Mouse (Mus musculus): Measurements from ENCODE around the gene Rabl3.

The Rabl3 gene

GRCm38 (mm10) chr16:37546312-37546711, 6.6 kb downstream of the Rabl3 start:
- in situ Hi-C loops (cut with MboI): loop anchor here (10.0 kb wide), 1 partner anchor 108 kb away; the partner anchor contains the start of gene Ndufb4

GRCm38 (mm10) chr16:37550266-37550665, 10.6 kb downstream of the Rabl3 start:
- in situ Hi-C loops (cut with MboI): no loop called here

GRCm38 (mm10) chr16:37550981-37551380, 11.3 kb downstream of the Rabl3 start:
- in situ Hi-C loops (cut with MboI): no loop called here

DNA sequence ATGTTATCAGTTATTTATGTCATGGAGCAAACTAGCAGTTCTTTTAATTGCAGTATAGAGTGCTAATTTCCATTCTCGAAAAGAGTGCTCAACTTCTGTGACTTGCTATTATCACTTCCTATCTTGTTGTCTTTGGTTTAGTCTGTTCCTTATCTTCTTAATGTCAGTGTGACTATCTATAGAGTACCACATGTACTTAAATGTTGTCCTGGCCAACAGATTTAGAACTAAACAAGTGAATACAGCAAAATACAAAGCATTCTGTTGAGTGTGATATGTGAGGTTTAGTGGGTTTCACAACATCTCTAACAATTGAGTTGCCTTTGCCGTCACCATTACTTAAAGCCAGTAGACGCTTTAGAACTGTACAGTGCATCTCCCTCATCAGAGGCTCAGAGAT, 13.1 kb downstream of the Rabl3 start:
- in situ Hi-C loops (cut with MboI): no loop called here

DNA sequence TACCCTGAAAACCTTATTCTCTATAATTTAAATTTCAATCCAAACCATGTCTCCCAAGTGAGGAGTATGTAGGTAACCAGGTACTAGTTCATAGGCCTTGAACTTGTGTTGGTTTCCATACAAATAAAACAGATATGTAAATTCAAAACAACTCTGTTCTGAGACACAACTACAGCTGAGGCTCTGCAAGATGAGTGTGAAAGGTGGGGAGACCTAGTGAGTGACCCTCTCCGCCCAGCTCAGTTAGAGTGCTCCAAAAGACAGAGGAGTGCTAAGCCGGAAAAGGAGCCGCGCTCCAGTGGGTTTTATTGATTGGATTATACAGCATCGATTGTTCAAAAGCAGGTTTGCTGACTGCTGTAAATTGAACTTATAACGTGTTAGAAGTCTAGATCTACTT, 22.7 kb downstream of the Rabl3 start:
- in situ Hi-C loops (cut with MboI): no loop called here

DNA sequence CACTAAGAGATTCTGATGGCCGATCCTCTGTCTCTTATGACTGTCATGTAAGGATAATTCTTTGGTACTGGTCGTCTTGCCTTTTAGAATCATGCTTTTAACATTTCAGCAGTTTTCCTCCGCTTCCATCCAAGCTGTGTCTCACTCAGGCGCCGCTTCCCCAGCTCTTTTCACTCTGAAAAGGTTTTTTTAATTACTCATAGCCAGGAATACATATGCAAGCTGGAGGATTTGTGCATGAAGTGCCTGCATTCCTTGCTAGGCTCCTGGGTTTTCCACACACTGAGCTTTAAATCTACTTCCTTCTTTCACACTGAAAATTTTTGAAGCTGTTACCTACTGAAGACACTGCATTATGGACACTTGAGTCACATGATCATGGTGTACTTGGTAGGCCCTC, 23.3 kb downstream of the Rabl3 start:
- in situ Hi-C loops (cut with MboI): no loop called here

- in situ Hi-C loops (cut with MboI): no loop called here
These were observed 25.4 kb downstream of the Rabl3 start for GRCm38 (mm10) chr16:37565117-37565516.

DNA sequence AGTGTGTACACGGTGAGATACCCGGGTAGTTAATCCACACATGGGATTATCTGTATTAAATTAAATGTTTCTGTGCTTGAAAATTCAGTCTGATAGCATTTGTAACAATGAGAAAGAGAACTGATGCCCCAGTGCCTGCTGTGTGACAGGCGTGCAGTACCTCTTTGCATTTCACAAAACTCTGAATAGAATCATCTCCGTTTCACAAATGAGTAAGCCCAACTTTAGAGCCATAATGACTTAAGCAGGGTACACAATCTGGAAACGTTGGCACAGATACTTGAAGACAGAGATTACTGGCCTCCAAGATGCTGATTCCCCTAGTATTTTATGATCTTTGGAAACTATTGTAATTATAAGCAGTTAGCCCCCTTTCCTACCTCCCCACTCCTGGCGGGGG, 26.4 kb downstream of the Rabl3 start:
- in situ Hi-C loops (cut with MboI): no loop called here

DNA sequence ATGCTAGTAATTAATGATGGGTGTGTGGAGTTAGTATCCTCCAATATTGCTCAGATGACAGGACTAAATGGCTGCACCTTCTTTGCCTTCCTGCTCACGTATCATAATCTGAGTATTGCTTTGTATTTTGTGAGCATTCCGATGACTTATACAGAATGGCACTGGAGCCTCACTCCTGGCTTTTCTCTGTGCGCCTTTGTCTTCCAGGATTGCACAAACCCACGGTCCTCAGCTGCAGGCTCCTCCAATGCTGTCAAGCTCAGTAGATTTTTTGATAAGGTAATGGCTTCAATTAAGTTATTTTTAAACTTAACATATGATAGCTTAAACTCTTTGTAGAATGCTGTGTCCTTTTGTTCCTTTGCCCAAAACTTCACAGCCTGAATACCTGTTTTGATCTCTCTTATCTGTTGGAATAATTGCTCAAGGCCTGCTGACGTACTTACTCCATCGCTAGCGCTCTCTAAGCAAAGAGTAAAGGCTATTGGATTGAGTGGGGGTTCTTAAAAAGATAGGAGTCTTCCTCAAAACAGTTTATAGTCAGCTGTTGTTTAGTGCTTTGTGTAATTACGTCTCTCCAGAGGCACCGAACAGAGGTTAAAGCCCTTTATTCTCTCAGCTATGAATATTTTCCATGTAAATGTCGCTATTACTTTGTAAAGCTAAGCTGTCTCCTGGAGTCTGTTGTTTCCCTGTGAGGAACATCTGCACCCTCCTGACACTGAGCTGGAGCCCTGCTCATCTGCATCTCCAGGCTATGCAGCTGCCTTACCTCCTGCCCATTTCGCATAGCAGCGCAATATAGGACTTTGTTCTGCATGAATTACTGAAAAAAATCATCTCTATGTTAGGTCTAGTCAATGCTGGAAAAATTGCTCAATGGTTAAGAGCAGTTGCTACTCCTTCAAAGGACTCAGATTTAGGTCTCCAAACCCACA, 27.7 kb downstream of the Rabl3 start:
- in situ Hi-C loops (cut with MboI): no loop called here

GRCm38 (mm10) chr16:37571554-37571953, 31.9 kb downstream of the Rabl3 start:
- in situ Hi-C loops (cut with MboI): no loop called here

GRCm38 (mm10) chr16:37572117-37572754, 32.6 kb downstream of the Rabl3 start:
- in situ Hi-C loops (cut with MboI): no loop called here

DNA sequence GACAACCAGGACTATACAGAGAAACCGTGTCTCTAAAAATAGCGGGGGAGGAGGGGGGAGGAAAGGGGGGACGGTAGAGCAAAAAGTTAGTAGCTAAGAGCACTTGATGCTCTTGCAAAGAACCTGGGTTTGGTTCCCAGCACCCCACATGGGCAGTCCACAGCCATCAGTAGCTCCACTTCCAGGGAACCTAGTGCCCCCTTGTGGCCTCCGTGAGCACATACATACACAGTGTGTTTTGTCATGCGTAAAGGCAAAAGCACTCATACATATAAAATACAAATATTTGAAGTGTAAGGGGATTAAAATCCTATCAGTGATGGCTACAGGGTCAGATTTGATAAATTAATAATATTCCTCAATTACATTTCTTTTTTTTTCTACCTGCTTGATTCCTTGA, 33.4 kb downstream of the Rabl3 start:
- in situ Hi-C loops (cut with MboI): no loop called here

DNA sequence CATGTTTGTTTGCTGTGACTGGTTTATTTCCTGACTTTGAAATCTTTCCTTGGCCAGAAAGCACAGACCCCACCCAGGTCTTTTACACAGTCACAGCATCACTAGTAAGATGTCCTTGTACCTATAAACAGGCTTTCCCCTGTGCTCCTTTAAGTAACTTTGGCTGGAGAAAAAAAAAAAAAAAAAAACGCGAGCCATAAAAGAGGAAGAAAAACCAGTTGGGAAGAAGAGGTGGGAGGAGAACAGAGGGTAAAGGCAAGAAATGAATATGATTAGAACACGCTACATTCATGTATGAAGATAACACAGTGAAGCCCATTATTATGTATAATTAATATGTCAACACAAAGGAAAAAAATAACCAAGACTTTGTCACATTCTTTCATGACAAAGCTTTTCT, 35.6 kb downstream of the Rabl3 start:
- in situ Hi-C loops (cut with MboI): no loop called here

DNA sequence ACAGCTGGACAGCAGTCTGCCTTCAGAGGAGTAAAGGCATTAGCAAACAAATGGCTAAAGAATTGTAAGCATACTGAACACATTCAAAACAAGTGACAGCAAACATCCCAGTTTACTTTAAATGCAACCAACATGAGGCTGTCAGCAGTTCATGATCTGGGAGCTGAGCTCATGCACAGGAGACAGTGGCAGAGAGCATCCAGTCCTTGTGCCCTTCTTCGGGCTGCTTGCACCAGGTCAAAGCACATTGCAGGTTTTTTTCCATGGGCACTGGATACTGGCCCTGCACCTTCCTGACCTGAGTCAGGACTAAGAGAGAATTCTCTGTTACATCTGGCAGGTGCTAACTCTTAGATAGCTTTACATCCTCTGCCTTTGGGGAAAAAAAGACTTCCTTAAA, 39.9 kb downstream of the Rabl3 start:
- in situ Hi-C loops (cut with MboI): no loop called here

DNA sequence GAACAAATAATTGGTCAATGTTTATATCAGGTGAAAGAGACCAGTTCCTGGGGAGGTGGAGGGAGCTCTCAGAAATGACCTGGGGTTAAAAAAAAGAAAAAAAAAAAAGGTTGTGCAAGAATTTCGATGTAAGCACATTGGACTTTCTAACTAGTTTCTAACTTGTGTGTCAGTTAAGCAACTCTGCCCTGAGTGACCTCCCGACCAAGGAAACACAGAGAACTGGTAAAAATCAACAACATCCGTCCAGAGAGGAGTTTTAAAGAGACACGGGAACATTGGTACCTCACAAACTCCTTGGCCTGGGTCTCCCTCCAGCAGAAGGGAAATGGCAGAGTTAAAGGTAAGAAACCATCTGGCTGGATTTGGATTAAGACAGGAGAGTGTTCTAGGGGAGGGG, 40.3 kb downstream of the Rabl3 start, which contains the start of gene Hgd:
TSS of gene Hgd (plus strand) at position 160 of the 400 bp plus-strand sequence.
- in situ Hi-C loops (cut with MboI): no loop called here

DNA sequence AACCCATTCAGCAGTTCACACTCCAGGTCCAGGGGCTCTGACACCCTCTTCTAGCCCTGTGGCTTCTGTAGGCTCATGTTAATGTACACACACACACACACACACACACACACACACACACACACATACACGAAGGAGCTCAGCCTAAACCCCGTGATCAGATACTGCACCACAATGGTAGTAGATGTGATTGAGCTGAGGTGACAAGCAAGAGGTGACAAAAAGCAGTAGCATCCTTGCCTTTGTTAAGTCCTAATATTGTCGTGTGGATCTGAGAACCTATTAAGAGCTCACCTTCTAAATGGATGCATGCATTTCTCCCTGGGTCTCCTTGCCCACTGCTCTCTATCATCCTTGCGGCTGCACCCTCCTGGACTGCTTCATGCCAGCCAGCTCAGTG, 41.0 kb downstream of the Rabl3 start:
- in situ Hi-C loops (cut with MboI): no loop called here

GRCm38 (mm10) chr16:37581901-37582300, 42.2 kb downstream of the Rabl3 start:
- in situ Hi-C loops (cut with MboI): no loop called here

- in situ Hi-C loops (cut with MboI): no loop called here
These were observed 43.6 kb downstream of the Rabl3 start for GRCm38 (mm10) chr16:37583306-37583705.

DNA sequence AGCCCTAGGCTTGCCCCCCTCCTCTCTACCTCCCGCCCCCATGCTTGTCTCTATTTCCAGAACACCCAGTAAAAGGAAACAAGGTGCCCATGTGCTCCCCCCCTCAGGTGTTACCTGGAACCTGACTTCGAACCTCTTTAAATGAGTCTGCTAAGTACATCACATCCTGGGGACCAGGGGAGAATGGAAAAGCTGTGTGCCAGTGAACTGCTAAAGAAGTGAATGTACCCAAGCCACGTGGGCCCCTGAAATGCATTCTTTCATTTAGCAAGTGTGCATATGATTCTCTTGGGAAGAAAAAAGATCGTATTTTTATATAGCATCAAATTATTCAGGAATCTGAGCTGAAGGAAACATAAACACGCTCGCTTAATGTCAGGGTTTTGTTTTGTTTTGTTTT, 44.1 kb downstream of the Rabl3 start:
- in situ Hi-C loops (cut with MboI): no loop called here

GRCm38 (mm10) chr16:37584218-37585035, 44.7 kb downstream of the Rabl3 start:
- in situ Hi-C loops (cut with MboI): no loop called here

DNA sequence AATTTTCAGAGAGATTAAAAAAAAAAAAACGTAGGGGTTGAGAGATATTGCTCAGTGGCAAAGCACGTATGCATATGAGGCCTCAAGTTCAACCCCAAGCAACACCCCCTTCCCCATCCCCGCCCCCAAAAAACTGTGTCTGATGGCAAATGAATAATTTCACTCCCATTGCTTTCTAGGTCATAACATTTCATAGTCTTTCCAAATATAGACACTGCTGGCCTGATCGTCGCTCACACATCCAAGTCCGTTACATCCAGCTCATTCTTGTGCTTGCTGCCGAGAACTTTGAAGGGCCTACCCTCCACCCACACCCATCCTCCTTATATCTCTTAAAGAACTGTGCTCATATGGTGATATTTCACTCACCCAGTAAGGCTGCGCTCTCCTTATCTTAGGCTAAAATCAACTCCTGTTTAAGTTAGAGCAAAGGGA, 45.5 kb downstream of the Rabl3 start:
- in situ Hi-C loops (cut with MboI): no loop called here

GRCm38 (mm10) chr16:37590921-37591320, 51.2 kb downstream of the Rabl3 start:
- in situ Hi-C loops (cut with MboI): no loop called here
